Mouse (Mus musculus): Measurements from ENCODE around the gene Dip2c. TPM values are rescaled to one million over a fixed set of nuclear protein-coding genes. Genes with fewer than 3 reads are reported as not detected.

The Dip2c gene
- polyA plus RNA-seq, 1 experiment from 2014 or later: 4.9 TPM

DNA sequence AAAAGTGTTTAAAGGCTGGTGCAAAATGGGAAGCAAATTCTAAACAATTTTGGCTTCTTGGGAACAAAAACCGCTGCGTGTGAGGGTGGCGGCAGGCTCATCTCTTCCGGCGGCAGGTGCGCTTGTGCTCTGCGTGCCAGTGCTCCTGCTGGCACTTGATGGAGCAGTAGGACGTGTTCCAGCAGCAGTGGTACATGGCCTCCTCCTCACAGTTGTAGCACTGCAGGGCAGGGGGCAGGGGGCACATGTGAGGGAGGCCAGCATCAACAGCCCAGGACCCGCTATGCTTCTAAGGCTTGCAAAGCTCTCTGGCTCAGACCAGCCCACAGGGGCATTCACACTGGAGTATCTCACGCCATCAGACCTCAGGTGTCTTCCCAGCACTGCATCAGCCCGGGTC is 410.4 kb downstream of the Dip2c start:
- Histone ChIP-seq H3K9ac (no peak overlapping the region), H3K27me3 (no peaks in the 10 kb centered on the region), H3K27ac (no peak overlapping the region), H3K4me3 (no peak overlapping the region), H3K36me3 (peaks cover 87% of the 10 kb centered on the region), H3K4me2 (no peak overlapping the region), H3K4me1 (no peaks in the 10 kb centered on the region), H3K9me3 (no peaks in the 10 kb centered on the region)
- WGBS: 93% methylated on average over 11 of the region's 11 CpGs
- ATAC-seq (ENCODE audit: borderline replicate concordance, extremely low read depth, low FRiP score, low TSS enrichment): no peak

DNA sequence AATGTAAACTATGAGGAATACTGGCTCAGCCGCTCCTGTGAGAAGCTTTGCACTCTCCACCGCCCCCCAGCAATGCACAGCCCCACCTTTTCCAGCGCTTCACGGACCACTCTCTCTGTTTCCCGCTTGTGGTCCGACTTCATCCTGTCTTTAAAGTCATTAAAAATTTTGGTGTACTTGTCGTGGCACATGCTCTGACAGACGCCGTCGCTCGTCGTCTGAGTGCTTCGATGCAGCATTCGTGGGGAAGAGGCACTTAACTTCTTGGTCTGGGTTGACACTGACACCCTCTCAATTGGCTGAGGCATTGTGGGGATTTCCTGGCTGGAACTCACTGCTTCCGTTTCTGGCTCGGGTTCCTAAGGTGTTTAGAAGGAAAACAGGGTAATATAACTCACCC is 413.0 kb downstream of the Dip2c start:
- ATAC-seq (ENCODE audit: borderline replicate concordance, extremely low read depth, low FRiP score, low TSS enrichment): no peak
- 81% methylated on average over 16 of the region's 16 CpGs for WGBS
- Histone ChIP-seq H3K4me3 (no peak overlapping the region), H3K27ac (no peak overlapping the region), H3K9me3 (no peaks in the 10 kb centered on the region), H3K36me3 (peaks cover 75% of the 10 kb centered on the region), H3K4me1 (no peaks in the 10 kb centered on the region), H3K27me3 (no peaks in the 10 kb centered on the region), H3K4me2 (no peak overlapping the region), H3K9ac (no peak overlapping the region)

DNA sequence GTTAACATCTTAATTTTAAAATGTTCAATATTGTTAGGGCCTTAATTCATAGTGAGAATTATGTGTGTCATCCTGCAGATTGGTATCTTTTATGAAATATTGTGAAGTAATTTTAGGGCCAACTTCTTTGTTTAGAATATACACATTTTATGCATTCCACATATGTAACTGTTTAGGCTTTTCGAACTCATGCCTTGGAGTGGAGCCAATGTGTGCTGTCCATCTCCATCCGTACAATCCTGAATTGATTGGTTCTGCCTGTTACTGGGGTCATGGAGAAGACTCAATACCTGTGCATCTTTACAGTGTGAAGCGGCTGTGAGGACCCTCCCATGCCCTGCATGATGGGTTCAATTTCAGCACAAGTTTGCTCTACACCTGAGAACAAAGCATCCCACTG is 416.5 kb downstream of the Dip2c start:
- Histone ChIP-seq H3K4me3 (no peak overlapping the region), H3K9me3 (no peaks in the 10 kb centered on the region), H3K36me3 (peaks cover 74% of the 10 kb centered on the region), H3K9ac (no peak overlapping the region), H3K27me3 (no peaks in the 10 kb centered on the region), H3K27ac (no peak overlapping the region), H3K4me1 (0 out of 2 replicates have a peak, but pooled peaks cover 9% of the 10 kb centered on the region), H3K4me2 (no peak overlapping the region)
- no peak for ATAC-seq (ENCODE audit: borderline replicate concordance, extremely low read depth, low FRiP score, low TSS enrichment)
- WGBS: 61% methylated on average over 3 of the region's 3 CpGs

DNA sequence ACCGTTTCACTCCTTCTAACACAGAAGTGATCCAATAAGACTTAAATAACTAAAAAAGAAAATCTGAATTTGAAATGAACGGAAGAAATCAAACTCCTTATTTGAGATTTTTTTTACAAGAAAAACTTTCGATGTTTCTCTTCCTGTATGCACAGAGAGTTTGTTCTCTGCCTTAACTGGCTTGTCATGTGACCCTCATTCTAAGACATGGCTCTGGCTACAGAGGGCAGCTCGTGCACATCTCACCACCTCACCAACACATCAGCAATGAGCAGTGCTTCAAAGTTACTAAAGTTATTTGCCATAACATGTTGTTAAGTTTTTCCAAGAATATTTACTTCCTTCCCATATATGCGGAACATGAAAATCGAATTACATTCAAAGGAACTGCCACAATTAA is 418.3 kb downstream of the Dip2c start:
- Histone ChIP-seq H3K27ac (0 out of 2 replicates have a peak overlapping the region, but pooled peaks have one; percentile 66), H3K4me3 (no peak overlapping the region), H3K36me3 (peaks cover 60% of the 10 kb centered on the region), H3K9me3 (no peaks in the 10 kb centered on the region), H3K9ac (no peak overlapping the region), H3K4me1 (0 out of 2 replicates have a peak, but pooled peaks cover 9% of the 10 kb centered on the region), H3K27me3 (no peaks in the 10 kb centered on the region), H3K4me2 (no peak overlapping the region)
- ATAC-seq (ENCODE audit: borderline replicate concordance, extremely low read depth, low FRiP score, low TSS enrichment): no peak
- 86% methylated on average over 6 of the region's 6 CpGs for WGBS

DNA sequence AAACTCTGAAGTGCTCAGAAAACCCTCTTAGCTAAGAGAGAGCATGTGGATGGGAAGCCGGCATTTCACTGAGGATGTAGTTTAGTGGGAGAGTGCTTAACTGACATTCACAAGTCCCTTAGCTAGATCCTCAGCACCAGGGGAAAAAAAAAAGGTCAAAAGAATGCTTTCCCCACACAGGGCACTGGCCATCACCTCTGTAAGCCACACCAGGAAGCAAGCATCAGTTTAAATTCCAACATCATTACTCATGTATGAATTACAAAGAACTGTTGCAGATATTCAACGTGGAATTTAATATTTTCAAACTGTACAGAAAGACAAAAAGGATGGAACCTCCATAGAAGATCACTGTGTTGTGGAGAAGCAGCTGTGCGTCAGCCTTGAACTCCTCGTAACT is 419.1 kb downstream of the Dip2c start:
- Histone ChIP-seq H3K27ac (peak overlapping the region; percentile 66; the same call in 1 of the 2 replicates), H3K36me3 (peaks cover 55% of the 10 kb centered on the region)
- ATAC-seq (ENCODE audit: borderline replicate concordance, extremely low read depth, low FRiP score, low TSS enrichment): no peak

DNA sequence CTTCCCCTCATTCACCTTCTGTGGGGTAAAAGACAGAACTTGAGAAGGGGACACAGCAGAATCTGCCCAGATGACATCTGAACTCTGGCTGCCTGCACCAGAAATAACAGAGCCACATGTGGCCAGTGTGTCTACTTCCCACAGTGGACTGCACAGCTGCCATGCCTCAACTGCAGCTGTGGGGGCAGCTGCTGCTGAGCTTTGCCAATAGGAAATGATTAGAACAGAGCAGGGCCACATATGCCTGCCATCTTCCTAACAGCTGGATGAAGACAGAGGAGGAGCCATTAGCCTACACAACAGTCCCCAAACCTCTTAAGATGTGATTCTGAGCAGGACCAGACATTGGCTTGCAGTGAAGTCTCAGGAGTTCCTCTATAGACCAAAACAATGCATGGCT is 419.5 kb downstream of the Dip2c start:
- Histone ChIP-seq H3K4me1 (0 out of 2 replicates have a peak, but pooled peaks cover 9% of the 10 kb centered on the region), H3K36me3 (peaks cover 51% of the 10 kb centered on the region), H3K27ac (peak overlapping the region; percentile 66), H3K9me3 (no peaks in the 10 kb centered on the region), H3K27me3 (no peaks in the 10 kb centered on the region), H3K4me2 (no peak overlapping the region), H3K9ac (no peak overlapping the region), H3K4me3 (no peak overlapping the region)
- ATAC-seq (ENCODE audit: borderline replicate concordance, extremely low read depth, low FRiP score, low TSS enrichment): peak; percentile 95

More for the DNA sequence above, 419.1 kb downstream of the Dip2c start:
- no peak overlapping the region for H3K9ac ChIP-seq
- no peaks in the 10 kb centered on the region for H3K9me3 ChIP-seq
- 69% methylated on average over 4 of the region's 4 CpGs for WGBS
- no peak overlapping the region for H3K4me3 ChIP-seq
- no peaks in the 10 kb centered on the region for H3K27me3 ChIP-seq
- no peak overlapping the region for H3K4me2 ChIP-seq
- H3K4me1 ChIP-seq: 0 out of 2 replicates have a peak, but pooled peaks cover 9% of the 10 kb centered on the region

DNA sequence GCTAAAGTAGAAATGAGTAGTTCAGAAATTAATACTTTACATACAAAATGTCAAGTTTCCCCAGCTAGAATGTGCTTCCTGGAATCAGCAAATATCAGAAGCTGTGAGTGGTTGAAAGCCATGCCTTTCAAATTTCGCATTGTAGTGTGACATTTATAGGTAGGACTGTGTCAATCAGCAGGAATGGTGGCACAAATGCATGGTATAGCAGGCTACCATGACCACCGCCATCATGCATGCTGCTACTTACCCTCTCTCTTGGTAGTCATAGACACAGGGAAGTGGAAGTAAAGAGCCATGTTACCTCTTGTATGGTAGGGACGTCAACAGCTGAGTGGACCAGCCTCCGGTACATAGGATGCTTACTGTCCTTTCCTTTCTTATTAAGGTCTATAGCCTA is 421.0 kb downstream of the Dip2c start:
- ATAC-seq (ENCODE audit: borderline replicate concordance, extremely low read depth, low FRiP score, low TSS enrichment): no peak
- no peak overlapping the region for H3K4me2 ChIP-seq
- H3K27ac ChIP-seq: no peak overlapping the region
- H3K9ac ChIP-seq: no peak overlapping the region
- H3K4me3 ChIP-seq: no peak overlapping the region
- H3K36me3 ChIP-seq: peaks cover 41% of the 10 kb centered on the region
- H3K4me1 ChIP-seq: 0 out of 2 replicates have a peak, but pooled peaks cover 9% of the 10 kb centered on the region
- 93% methylated on average over 4 of the region's 4 CpGs for WGBS
- no peaks in the 10 kb centered on the region for H3K9me3 ChIP-seq
- H3K27me3 ChIP-seq: no peaks in the 10 kb centered on the region

DNA sequence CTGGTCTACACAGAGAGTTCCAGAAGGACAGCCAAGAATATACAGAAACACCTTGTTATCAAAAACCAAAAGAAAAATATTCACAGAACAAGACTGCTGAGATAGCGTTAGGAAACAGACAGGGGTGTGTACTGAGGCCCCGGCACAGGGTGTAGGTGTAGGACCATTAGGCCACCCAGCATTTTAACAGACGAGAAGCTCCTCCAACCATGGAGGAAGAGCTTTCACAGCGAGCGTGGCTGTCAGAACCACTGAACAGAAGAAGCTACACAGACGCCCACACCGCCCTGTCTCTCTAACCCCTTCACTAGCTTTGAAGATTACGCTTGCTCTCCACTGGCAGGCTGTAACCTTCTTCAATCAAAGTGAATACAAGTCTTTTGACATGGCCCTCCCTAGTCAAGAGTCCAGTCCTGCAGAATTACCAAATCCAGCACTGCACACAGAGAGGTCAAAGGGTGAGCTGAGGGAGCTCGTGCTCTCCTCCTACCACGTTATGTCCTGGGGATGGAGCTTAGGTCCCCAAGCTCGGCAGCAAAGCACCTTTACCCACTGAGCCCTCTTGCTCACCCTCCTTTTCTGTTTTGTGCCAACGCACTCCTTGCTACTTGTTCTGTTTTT is 426.4 kb downstream of the Dip2c start:
- Histone ChIP-seq H3K9me3 (no peaks in the 10 kb centered on the region), H3K9ac (no peak overlapping the region), H3K4me1 (no peaks in the 10 kb centered on the region), H3K27me3 (no peaks in the 10 kb centered on the region), H3K4me3 (no peak overlapping the region), H3K36me3 (peaks cover 3% of the 10 kb centered on the region; the same call in 1 of the 2 replicates), H3K27ac (no peak overlapping the region), H3K4me2 (no peak overlapping the region)
- ATAC-seq (ENCODE audit: borderline replicate concordance, extremely low read depth, low FRiP score, low TSS enrichment): no peak
- WGBS: 70% methylated on average over 12 of the region's 12 CpGs

DNA sequence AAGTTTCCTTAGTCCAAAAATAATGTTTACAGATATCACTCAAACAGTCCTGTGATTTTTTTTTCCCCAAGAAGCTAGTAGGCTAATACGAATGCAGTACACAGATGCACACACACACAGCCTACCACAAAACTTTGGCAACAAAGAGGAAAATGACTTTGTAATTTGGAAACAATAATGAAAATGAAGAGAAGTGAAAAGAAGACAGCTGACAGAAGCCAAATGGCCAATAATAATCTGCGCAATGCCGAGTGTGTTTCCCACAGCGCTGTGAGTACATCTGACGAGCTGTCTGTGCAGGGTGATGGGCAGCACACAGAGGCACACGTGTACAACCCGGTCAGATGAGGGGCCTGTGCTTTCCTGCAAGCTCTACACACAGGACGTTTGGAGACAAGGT is 430.4 kb downstream of the Dip2c start:
- Histone ChIP-seq H3K4me1 (no peaks in the 10 kb centered on the region), H3K4me2 (no peak overlapping the region), H3K9me3 (no peaks in the 10 kb centered on the region), H3K27me3 (no peaks in the 10 kb centered on the region), H3K4me3 (no peak overlapping the region), H3K27ac (no peak overlapping the region), H3K36me3 (no peaks in the 10 kb centered on the region; the same call in 1 of the 2 replicates), H3K9ac (no peak overlapping the region)
- WGBS: 81% methylated on average over 8 of the region's 8 CpGs
- no peak for ATAC-seq (ENCODE audit: borderline replicate concordance, extremely low read depth, low FRiP score, low TSS enrichment)

DNA sequence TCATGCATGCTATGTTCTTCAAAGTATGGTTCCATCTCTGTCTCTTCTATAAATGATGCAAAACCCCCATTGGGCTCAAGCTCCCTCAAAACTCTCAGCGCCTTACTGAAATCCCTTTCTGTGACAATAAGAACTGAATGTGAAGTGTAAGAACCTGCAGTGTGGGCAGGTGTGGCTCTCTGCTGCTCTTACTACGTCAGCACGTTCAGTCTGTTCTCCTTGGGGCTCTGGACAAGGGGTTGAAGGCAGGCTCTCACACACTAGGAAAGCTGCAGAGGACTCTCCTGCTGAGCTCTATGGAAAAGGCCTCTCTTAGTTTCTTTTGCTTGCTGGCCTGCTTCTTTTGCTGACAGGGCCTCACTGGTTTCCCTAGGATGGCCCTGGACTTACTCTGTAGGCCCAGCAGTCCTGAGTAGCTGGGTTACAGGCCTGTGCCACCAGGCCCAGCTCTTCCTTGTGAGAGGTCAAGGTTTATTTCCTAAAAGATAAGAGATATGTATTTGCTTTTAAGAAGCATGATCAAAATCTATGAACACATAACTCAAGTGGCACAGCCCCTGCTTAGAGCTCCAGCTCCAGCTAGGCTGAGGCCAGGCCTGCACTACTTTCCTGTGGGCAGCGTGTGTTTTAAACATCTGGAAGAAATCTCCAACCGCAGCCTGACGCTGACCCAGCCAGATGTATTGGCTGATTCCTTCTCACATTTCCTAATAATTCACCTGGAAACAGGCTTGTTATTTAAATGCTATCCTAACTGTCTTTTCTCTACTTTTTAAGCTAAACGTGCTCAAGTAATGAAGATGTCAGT is 432.3 kb downstream of the Dip2c start:
- no peak for ATAC-seq (ENCODE audit: borderline replicate concordance, extremely low read depth, low FRiP score, low TSS enrichment)
- Histone ChIP-seq H3K27me3 (no peaks in the 10 kb centered on the region), H3K9ac (no peak overlapping the region), H3K27ac (no peak overlapping the region), H3K4me2 (no peak overlapping the region), H3K4me3 (no peak overlapping the region), H3K4me1 (no peaks in the 10 kb centered on the region), H3K9me3 (no peaks in the 10 kb centered on the region), H3K36me3 (no peaks in the 10 kb centered on the region; the same call in 1 of the 2 replicates)
- WGBS: 72% methylated on average over 7 of the region's 7 CpGs

DNA sequence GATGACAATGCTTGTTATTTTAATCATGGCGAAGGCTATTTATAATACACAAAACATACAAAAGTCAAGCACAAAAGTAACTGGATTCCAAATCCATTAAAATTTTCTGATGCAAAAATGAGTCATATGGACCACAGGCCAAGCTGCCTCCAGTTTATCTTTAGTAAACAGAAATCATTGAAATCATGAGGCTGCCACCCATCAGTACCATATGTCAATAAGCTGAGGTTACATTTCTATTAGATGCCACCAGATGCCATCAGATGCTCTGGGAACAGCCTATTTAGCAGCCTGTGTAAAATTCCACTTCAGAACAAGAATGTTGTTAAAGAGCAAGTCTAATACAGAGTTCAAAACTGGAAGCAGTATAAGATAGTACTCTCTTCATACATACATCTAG is 436.1 kb downstream of the Dip2c start:
- no peak overlapping the region for H3K4me2 ChIP-seq
- no peaks in the 10 kb centered on the region for H3K9me3 ChIP-seq
- WGBS: 91% methylated on average over 1 of the region's 1 CpGs
- ATAC-seq (ENCODE audit: borderline replicate concordance, extremely low read depth, low FRiP score, low TSS enrichment): no peak
- H3K36me3 ChIP-seq: no peaks in the 10 kb centered on the region; the same call in 1 of the 2 replicates
- H3K27me3 ChIP-seq: no peaks in the 10 kb centered on the region
- no peaks in the 10 kb centered on the region for H3K4me1 ChIP-seq
- H3K27ac ChIP-seq: no peak overlapping the region
- H3K4me3 ChIP-seq: no peak overlapping the region
- H3K9ac ChIP-seq: no peak overlapping the region

DNA sequence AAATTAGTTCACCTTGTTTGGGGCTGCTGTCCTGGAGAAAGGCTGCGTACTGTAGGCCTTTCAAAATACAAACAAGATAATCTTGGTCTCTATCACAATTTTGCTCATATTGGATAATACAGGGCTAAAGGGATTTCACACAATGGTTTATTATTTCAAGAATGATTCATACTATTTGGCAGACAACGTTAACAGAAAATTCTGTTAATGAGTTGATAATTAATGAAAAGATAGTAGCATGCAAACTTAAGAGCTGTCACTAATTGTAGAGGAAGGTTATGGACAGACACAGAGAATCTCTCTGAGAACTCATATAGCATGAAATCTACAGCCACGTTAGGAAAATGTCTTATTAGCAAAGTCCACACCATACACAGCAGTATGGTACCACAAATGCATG is 436.6 kb downstream of the Dip2c start:
- no peak for ATAC-seq (ENCODE audit: borderline replicate concordance, extremely low read depth, low FRiP score, low TSS enrichment)
- Histone ChIP-seq H3K27ac (no peak overlapping the region), H3K9me3 (no peaks in the 10 kb centered on the region), H3K27me3 (no peaks in the 10 kb centered on the region), H3K4me2 (no peak overlapping the region), H3K4me1 (no peaks in the 10 kb centered on the region), H3K36me3 (no peaks in the 10 kb centered on the region; the same call in 1 of the 2 replicates), H3K4me3 (no peak overlapping the region), H3K9ac (no peak overlapping the region)
- 85% methylated on average over 3 of the region's 3 CpGs for WGBS
